In genomic region chr3:95905940-95906492, GRCm38 (mm10) we compare ENCODE assay signal across 8 mouse cellular contexts. TPM values are rescaled to one million over a fixed set of nuclear protein-coding genes. Genes with fewer than 3 reads are reported as not detected.
A peak's percentile ranks its signal among the peaks of the same experiment; 100 is the strongest.
DNase-seq lines count a peak whose midpoint lies in the region; ATAC-seq and TF ChIP-seq lines count a peak whose summit lies in the region.

No protein-coding gene starts in this region.

- 0 out of 2 replicates have a peak, but pooled peaks cover 6% of the 10 kb centered on the region for H3K27me3 ChIP-seq in ES-Bruce4 (ENCODE audit: control insufficient read depth, insufficient read depth, low read length, poor library complexity, severe bottlenecking)
- H3K27me3 ChIP-seq in limb, embryonic 11.5 days (ENCODE audit: control insufficient read depth, insufficient read depth, low read length): no peaks in the 10 kb centered on the region

- H3K4me3 ChIP-seq in ES-Bruce4 (ENCODE audit: low read depth, low read length): no peak overlapping the region
- peak overlapping the region; percentile 45 for H3K4me3 ChIP-seq in limb, embryonic 11.5 days (ENCODE audit: low read depth, low read length)

- WGBS in limb, embryonic 11.5 days: under 1% methylated on average over 12 of the region's 12 CpGs

- no peaks in the 10 kb centered on the region for H3K9me3 ChIP-seq in ES-Bruce4 (replicated peaks; ENCODE audit: control insufficient read depth, insufficient read depth, low read length, poor library complexity, severe bottlenecking)
- H3K9me3 ChIP-seq in limb, embryonic 11.5 days (ENCODE audit: control insufficient read depth, low read length): no peaks in the 10 kb centered on the region

- no peak for TF ChIP-seq POLR2A in ES-Bruce4 (IDR thresholded peaks at IDR 0.05; ENCODE audit: insufficient read depth, low read length)

- TF ChIP-seq CTCF in ES-Bruce4 (IDR thresholded peaks at IDR 0.05; ENCODE audit: low read depth, low read length): peak; percentile 65

- no peak overlapping the region for H3K27ac ChIP-seq in ES-Bruce4 (ENCODE audit: insufficient read depth, low read length)
- H3K27ac ChIP-seq in limb, embryonic 11.5 days (replicated peaks; ENCODE audit: low read depth, low read length): 0 out of 2 replicates have a peak overlapping the region, but pooled peaks have one; percentile 81

- intact Hi-C loops in gastrocnemius, postnatal 14 days (cut with DNase I; ENCODE audit: low total_unique reads): loop anchor here (2.0 to 5.0 kb wide), 2 partner anchors 23 to 44 kb away; partner anchors contain the start of gene Ciart
- intact Hi-C loops in heart, postnatal 36 days (cut with DNase I): loop anchor here (1.0 kb wide), 1 partner anchor 23 kb away; no protein-coding TSS in a partner anchor

- ATAC-seq in limb, embryonic 11.5 days (ENCODE audit: insufficient number of reproducible peaks, low FRiP score, low TSS enrichment, low read depth): no peak

- 0 out of 2 replicates have a peak, but pooled peaks have one; percentile 29 for TF ChIP-seq EP300 in ES-Bruce4 (IDR thresholded peaks at IDR 0.05; ENCODE audit: insufficient read depth, low read depth, low read length)

- DNase-seq in gastrocnemius, postnatal 14 days: peak; percentile 36
- DNase-seq in gastrocnemius, postnatal 25 days: no peak
- peak; percentile 83 for DNase-seq in embryo, embryonic 11 days
- DNase-seq in heart, postnatal 36 days: peak; percentile 62 to 64
- peak; percentile 80 for DNase-seq in limb, embryonic 11.5 days (ENCODE audit: low spot score)
- DNase-seq in mesoderm, embryonic 11.5 days (ENCODE audit: low read depth, low spot score): peak; percentile 69
- DNase-seq in thymus, postnatal 0 days (ENCODE audit: low spot score): peak; percentile 60

- H3K4me2 ChIP-seq in limb, embryonic 11.5 days (ENCODE audit: low read depth, severe bottlenecking): peak overlapping the region; percentile 90

- no peaks in the 10 kb centered on the region for H3K36me3 ChIP-seq in ES-Bruce4 (ENCODE audit: control insufficient read depth, insufficient read depth, low read length, poor library complexity, severe bottlenecking)
- no peaks in the 10 kb centered on the region for H3K36me3 ChIP-seq in limb, embryonic 11.5 days (ENCODE audit: control insufficient read depth, insufficient read depth, low read length)

- H3K4me1 ChIP-seq in ES-Bruce4 (ENCODE audit: control insufficient read depth, insufficient read depth, low read length): peaks cover 6% of the 10 kb centered on the region
- peaks cover 4% of the 10 kb centered on the region for H3K4me1 ChIP-seq in limb, embryonic 11.5 days (ENCODE audit: control insufficient read depth, insufficient read depth, low read length)

- H3K9ac ChIP-seq in ES-Bruce4 (ENCODE audit: low read depth, poor library complexity, severe bottlenecking): no peak overlapping the region
- peak overlapping the region; percentile 72 for H3K9ac ChIP-seq in limb, embryonic 11.5 days (ENCODE audit: low read length)

RNA-seq across cellular contexts. Expression of gene Car14, which starts 1.5 kb away (rescaled TPM):
- 10 to 100 TPM; 39.2 to 64.9 TPM for total RNA-seq in gastrocnemius, postnatal 14 days (2021)
- total RNA-seq in gastrocnemius, postnatal 25 days (2021): 10 to 100 TPM; 78.0 to 92.8 TPM
- polyA plus RNA-seq in ES-Bruce4 (2011; ENCODE audit: insufficient read depth, insufficient read length, low read depth, missing spikeins): 2.4 and 3.3 TPM in 2 replicates
- 100 to 1,000 TPM; 152 to 202 TPM for total RNA-seq in heart, postnatal 36 days (2021)
- polyA plus RNA-seq in limb, embryonic 11.5 days (2014; fragmentation: Nextera tagmentation; extraction: Ambion mirVana): 128 and 129 TPM in 2 replicates
- polyA plus RNA-seq in thymus, postnatal 0 days (2015; fragmentation: Nextera tagmentation; extraction: Ambion mirVana): 1.8 and 2.2 TPM in 2 replicates

RNA-seq across cellular contexts. Expression of gene Aph1a, which starts 12.2 kb away (rescaled TPM):
- total RNA-seq in gastrocnemius, postnatal 14 days (2021): 10 to 100 TPM; 53.0 to 56.6 TPM
- 10 to 100 TPM; 43.9 to 51.9 TPM for total RNA-seq in gastrocnemius, postnatal 25 days (2021)
- polyA plus RNA-seq in ES-Bruce4 (2011; ENCODE audit: insufficient read depth, insufficient read length, low read depth, missing spikeins): 44.3 and 48.3 TPM in 2 replicates
- 100 to 1,000 TPM; 114 to 122 TPM for total RNA-seq in heart, postnatal 36 days (2021)
- polyA plus RNA-seq in limb, embryonic 11.5 days (2014; fragmentation: Nextera tagmentation; extraction: Ambion mirVana): 26.1 and 27.3 TPM in 2 replicates
- polyA plus RNA-seq in thymus, postnatal 0 days (2015; fragmentation: Nextera tagmentation; extraction: Ambion mirVana): 27.8 and 32.4 TPM in 2 replicates

RNA-seq across cellular contexts. Expression of gene BC028528, which starts 14.2 kb away (rescaled TPM):
- total RNA-seq in gastrocnemius, postnatal 14 days (2021): 10 to 100 TPM; 14.2 to 17.0 TPM
- 1 to 10 TPM; 2.8 to 3.7 TPM for total RNA-seq in gastrocnemius, postnatal 25 days (2021)
- 3.6 and 5.4 TPM in 2 replicates for polyA plus RNA-seq in ES-Bruce4 (2011; ENCODE audit: insufficient read depth, insufficient read length, low read depth, missing spikeins)
- 10 to 100 TPM; 11.4 to 11.7 TPM for total RNA-seq in heart, postnatal 36 days (2021)
- polyA plus RNA-seq in limb, embryonic 11.5 days (2014; fragmentation: Nextera tagmentation; extraction: Ambion mirVana): 6.7 and 7.5 TPM in 2 replicates
- polyA plus RNA-seq in thymus, postnatal 0 days (2015; fragmentation: Nextera tagmentation; extraction: Ambion mirVana): 15.9 and 17.7 TPM in 2 replicates

RNA-seq across cellular contexts. Expression of gene Anp32e, which starts 23.0 kb away (rescaled TPM):
- 10 to 100 TPM; 74.2 to 78.4 TPM for total RNA-seq in gastrocnemius, postnatal 14 days (2021)
- 10 to 100 TPM; 67.4 to 69.1 TPM for total RNA-seq in gastrocnemius, postnatal 25 days (2021)
- 386 and 405 TPM in 2 replicates for polyA plus RNA-seq in ES-Bruce4 (2011; ENCODE audit: insufficient read depth, insufficient read length, low read depth, missing spikeins)
- 10 to 100 TPM; 82.7 to 85.9 TPM for total RNA-seq in heart, postnatal 36 days (2021)
- polyA plus RNA-seq in limb, embryonic 11.5 days (2014; fragmentation: Nextera tagmentation; extraction: Ambion mirVana): 125 and 151 TPM in 2 replicates
- polyA plus RNA-seq in thymus, postnatal 0 days (2015; fragmentation: Nextera tagmentation; extraction: Ambion mirVana): 463 and 541 TPM in 2 replicates

RNA-seq across cellular contexts. Expression of gene Ciart, which starts 24.0 kb away (rescaled TPM):
- total RNA-seq in gastrocnemius, postnatal 14 days (2021): 1 to 10 TPM in 1 of 2 experiments, under 1 TPM in 1; 0.90 to 1.7 TPM
- total RNA-seq in gastrocnemius, postnatal 25 days (2021): 1 to 10 TPM in 1 of 2 experiments, under 1 TPM in 1; 0.82 to 7.7 TPM
- 5.9 and 7.6 TPM in 2 replicates for polyA plus RNA-seq in ES-Bruce4 (2011; ENCODE audit: insufficient read depth, insufficient read length, low read depth, missing spikeins)
- total RNA-seq in heart, postnatal 36 days (2021): 10 to 100 TPM in 1 of 2 experiments, 1 to 10 TPM in 1; 4.5 to 20.1 TPM
- 7.1 and 7.5 TPM in 2 replicates for polyA plus RNA-seq in limb, embryonic 11.5 days (2014; fragmentation: Nextera tagmentation; extraction: Ambion mirVana)
- polyA plus RNA-seq in thymus, postnatal 0 days (2015; fragmentation: Nextera tagmentation; extraction: Ambion mirVana): 2.7 and 3.2 TPM in 2 replicates
